Mouse (Mus musculus): Measurements from ENCODE around the gene Ncapd2.
A peak's percentile ranks its signal among the peaks of the same experiment; 100 is the strongest.

Ncapd2 gene

GRCm38 (mm10) chr6:125147329-125147728, 44.2 kb downstream of the Ncapd2 start:
- DNase-seq (ENCODE audit: low read depth, low spot score): no peak

DNA sequence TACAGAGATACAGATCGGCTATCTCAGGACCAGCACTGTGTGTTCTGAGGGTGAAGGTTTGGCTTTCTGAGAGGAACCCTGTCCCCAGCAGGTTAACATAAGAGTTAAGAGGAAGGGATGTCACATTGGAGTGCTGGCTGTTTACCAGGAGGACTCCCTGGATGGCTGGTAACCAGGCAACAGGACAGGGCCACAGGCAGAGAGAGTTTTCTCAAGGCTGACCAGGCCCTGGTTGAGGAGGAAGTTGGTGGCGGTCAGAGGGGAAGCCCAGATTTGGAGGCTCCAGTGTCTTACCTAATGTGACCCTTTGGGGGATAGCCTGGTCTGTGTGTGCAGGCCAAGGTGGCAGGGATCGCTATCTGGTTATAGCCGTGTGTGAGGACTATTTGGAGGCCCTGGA, 44.7 kb downstream of the Ncapd2 start:
- DNase-seq (ENCODE audit: low read depth, low spot score): no peak

- DNase-seq (ENCODE audit: low read depth, low spot score): no peak
Measured at GRCm38 (mm10) chr6:125146148-125146547, 45.4 kb downstream of the Ncapd2 start.

DNA sequence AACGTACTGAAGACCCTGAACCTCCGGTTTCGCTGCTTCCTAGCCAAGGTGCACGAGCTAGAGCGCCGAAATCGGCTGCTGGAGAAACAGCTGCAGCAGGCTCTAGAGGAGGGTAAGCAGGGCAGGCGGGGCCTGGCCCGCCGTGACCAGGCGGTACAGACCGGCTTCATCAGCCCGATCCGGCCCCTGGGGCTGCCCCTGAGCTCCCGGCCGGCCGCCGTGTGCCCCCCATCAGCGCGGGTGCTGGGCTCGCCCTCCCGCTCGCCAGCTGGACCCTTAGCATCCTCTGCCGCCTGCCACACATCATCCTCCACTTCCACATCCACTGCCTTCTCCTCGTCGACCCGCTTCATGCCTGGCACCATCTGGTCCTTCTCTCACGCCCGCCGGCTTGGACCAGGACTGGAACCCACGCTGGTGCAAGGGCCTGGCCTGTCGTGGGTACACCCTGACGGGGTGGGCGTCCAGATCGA, 46.0 kb downstream of the Ncapd2 start:
- DNase-seq (ENCODE audit: low read depth, low spot score): no peak

GRCm38 (mm10) chr6:125145001-125145400, 46.5 kb downstream of the Ncapd2 start, which contains the start of gene Iffo1:
Gene Iffo1, plus strand, starts transcription at chr6:125145241.
- DNase-seq (ENCODE audit: low read depth, low spot score): peak; percentile 94

DNA sequence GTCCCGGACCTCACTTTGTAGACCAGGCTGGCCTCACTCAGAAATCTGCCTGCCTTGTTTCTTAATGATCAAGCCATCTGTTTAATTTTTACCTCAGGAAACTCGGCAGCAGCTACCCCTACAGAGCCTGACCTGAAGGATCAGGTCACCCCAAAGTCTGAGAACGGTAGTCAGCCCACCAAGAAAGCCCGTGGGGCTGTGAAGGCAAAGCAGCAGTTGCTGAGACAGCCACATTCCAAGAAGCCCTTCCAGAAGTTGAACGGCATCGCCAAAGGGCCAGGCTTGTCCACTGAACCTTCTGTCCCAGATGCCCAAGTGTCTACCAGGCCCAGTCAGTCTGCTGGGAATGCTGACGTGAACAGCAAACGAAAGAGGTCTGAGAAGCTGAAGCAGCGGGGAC, 47.6 kb downstream of the Ncapd2 start:
- DNase-seq (ENCODE audit: low read depth, low spot score): no peak

- no peak for DNase-seq (ENCODE audit: low read depth, low spot score)
Measured at GRCm38 (mm10) chr6:125143128-125143527, 48.4 kb downstream of the Ncapd2 start.

DNA sequence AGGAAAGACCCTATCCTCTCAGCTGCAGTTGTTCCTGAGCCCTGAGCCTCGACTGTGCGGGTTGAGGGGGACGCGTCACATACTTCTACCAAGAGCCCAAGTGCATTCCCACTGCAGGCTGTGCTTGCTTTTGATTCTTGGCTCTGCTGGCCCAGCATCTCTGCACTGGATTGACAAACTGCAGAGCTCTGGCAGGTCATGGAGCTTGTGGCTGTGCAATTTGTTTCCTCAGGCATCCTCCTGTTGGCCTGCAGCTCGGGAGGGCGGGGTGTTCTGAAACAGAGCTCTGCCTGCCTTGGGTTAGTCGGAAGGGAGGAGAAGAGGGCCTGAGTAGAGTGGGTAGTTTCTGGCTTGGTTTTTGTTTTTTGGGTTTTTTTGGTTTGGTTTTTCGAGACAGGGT, 49.1 kb downstream of the Ncapd2 start:
- DNase-seq (ENCODE audit: low read depth, low spot score): no peak

- no peak for DNase-seq (ENCODE audit: low read depth, low spot score)
Measured at GRCm38 (mm10) chr6:125139747-125140146, 51.8 kb downstream of the Ncapd2 start.

GRCm38 (mm10) chr6:125137002-125137671, 54.4 kb downstream of the Ncapd2 start:
- DNase-seq (ENCODE audit: low read depth, low spot score): no peak

- DNase-seq (ENCODE audit: low read depth, low spot score): no peak
Measured at GRCm38 (mm10) chr6:125132470-125132869, 59.0 kb downstream of the Ncapd2 start.

- DNase-seq (ENCODE audit: low read depth, low spot score): peak; percentile 74
Measured at GRCm38 (mm10) chr6:125131302-125132156, 60.0 kb downstream of the Ncapd2 start, which contains the start of gene Nop2. Gene Nop2, plus strand, starts transcription at chr6:125131909.

DNA sequence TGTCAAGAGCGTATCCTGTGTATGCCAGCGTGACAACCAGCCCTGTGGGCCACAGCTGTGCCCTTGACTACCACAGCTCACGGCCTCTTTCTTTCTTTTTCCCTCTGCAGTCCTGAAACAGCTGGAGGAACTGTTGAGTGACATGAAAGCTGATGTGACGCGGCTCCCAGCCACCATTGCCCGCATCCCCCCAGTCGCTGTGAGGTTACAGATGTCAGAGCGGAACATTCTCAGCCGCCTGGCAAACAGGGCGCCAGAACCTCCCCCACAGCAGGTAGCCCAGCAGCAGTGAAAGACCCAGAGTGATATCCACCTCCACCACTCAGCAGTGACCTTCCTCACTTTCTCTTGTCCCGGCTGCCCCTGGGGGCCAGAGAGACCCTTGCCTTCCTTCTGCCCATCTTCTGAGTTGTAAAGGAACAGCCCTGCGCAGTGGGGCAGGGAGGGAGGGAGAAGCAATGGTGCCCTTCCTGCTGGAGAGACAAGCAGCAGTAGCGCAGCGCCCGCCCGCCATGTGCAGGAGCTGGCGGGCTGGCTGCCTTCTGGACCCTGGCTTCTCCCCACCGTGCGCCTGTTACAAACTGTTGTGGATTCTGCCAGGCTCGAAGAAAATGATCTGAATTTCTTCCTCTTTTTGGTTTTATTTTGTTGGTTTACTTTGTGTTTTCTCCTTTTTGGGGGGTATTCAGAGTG, 61.6 kb downstream of the Ncapd2 start:
- DNase-seq (ENCODE audit: low read depth, low spot score): no peak

DNA sequence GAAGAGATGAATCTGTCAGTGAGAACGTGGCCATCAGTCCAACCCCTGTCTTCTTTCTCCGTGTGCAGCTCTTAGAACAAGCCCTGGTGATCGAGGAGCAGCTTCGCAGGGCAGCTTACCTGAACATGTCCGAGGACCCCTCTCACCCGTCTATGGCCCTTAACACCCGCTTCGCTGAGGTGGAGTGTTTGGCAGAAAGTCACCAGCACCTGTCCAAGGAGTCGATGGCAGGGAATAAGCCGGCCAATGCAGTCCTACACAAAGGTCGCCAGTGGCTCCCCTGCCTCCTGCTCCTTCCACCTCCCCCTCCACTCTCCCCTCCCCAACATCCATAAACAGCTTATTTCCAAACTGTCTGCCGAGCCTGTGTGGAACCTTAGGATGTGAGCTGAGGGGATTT, 62.8 kb downstream of the Ncapd2 start:
- no peak for DNase-seq (ENCODE audit: low read depth, low spot score)

GRCm38 (mm10) chr6:125119387-125119786, 72.1 kb downstream of the Ncapd2 start:
- no peak for DNase-seq (ENCODE audit: low read depth, low spot score)

Data from telencephalon, adult 2 months (tissue).